Mouse (Mus musculus) midbrain, embryonic 10.5 days (tissue): ENCODE results near the gene Supt3. TPM values are rescaled to one million over a fixed set of nuclear protein-coding genes. Genes with fewer than 3 reads are reported as not detected.

Experiments used
- DNase-seq: peaks from one replicate; pipeline ENCODE4 v3.0.0-alpha.2; 2017; ENCODE audit warnings: low spot score
- H3K27ac ChIP-seq: fragments of 300-500 bp; sonication (generic); replicated peaks from 2 replicates; pipeline ENCODE4 v1.5.1; 2016; ENCODE audit warnings: mild to moderate bottlenecking
- H3K27me3 ChIP-seq: fragments of 300-500 bp; sonication (generic); 2 replicates; pipeline ENCODE4 v1.6.1; 2016; ENCODE audit warnings: low read depth, mild to moderate bottlenecking; ENCODE audit not compliant: poor library complexity, severe bottlenecking
- H3K36me3 ChIP-seq: fragments of 300-500 bp; sonication (generic); 2 replicates; pipeline ENCODE4 v1.6.1; 2016; ENCODE audit warnings: mild to moderate bottlenecking, moderate library complexity
- H3K4me1 ChIP-seq: fragments of 300-500 bp; sonication (generic); 2 replicates; pipeline ENCODE4 v1.6.1; 2016
- H3K4me3 ChIP-seq: fragments of 300-500 bp; sonication (generic); 2 replicates; pipeline ENCODE4 v1.5.1; 2016; ENCODE audit warnings: mild to moderate bottlenecking, moderate library complexity
- H3K9me3 ChIP-seq: fragments of 300-500 bp; sonication (generic); replicated peaks from 2 replicates; pipeline ENCODE4 v1.6.1; 2016; ENCODE audit warnings: mild to moderate bottlenecking
- WGBS: fragments of 180-500 bp; shearing (Covaris S2); methylation state at CpG from one replicate; pipeline ENCODE4 v1.1.7; 2016; 5-methylcytosine and 5-hydroxymethylcytosine counted together
- polyA plus RNA-seq: library from polyadenylated mRNA; unstranded; fragments of >200 nt; fragmentation: Nextera tagmentation; extraction: Ambion mirVana; gene quantifications from 2 replicates; pipeline ENCODE4 v1.2.1, GENCODE M21; 2016

Supt3 gene
- polyA plus RNA-seq, 1 experiment from 2014 or later, result 23.4 TPM

DNA sequence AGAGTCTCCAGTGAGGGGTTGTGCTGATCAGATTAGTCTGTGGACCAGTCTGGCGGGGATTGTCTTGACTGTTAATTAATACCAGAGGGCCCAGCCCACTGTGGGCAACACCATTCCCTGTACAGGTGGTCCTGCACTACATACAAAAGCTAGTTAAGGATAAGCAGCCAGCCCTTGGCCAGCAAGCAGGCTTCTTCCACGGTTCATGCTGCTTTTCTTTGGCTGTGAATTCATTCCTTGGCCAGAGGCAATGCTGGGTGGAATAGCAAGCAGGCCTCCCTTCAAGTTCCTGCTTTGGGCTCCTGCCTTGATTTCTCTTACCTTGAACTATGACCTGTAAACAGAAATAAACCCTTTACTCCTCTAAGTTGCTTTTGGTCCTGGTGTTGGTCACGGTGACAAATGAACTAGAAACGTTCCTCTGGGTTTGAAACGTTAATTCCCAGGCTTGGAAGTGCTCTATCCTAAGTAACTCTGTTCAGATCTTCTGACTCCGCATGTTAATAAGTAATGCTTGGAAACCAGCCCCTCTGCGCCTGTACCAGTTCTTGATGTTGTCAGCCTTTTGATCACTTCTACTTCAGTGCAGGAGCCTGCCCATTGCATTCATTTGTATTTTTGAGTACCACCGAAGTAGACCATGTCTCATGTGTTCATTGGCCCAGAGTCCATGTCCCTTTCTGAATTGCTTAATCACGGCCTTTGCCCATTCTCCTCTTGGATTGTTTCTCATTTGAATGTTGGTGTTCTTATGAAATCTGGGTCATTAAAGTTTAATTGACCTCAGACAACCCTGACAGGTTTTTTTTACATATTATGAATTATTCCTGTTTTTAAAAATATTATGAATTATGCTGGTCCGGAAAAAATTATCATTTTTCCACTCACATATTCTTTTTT is 356.8 kb downstream of the Supt3 start:
- no peak overlapping the region for H3K4me3 ChIP-seq
- H3K27me3 ChIP-seq, result no peaks in the 10 kb centered on the region
- H3K9me3 ChIP-seq, result no peaks in the 10 kb centered on the region
- DNase-seq, result no peak
- 92% methylated on average over 10 of the region's 10 CpGs for WGBS
- no peak overlapping the region for H3K27ac ChIP-seq
- no peaks in the 10 kb centered on the region for H3K36me3 ChIP-seq
- no peaks in the 10 kb centered on the region for H3K4me1 ChIP-seq

DNA sequence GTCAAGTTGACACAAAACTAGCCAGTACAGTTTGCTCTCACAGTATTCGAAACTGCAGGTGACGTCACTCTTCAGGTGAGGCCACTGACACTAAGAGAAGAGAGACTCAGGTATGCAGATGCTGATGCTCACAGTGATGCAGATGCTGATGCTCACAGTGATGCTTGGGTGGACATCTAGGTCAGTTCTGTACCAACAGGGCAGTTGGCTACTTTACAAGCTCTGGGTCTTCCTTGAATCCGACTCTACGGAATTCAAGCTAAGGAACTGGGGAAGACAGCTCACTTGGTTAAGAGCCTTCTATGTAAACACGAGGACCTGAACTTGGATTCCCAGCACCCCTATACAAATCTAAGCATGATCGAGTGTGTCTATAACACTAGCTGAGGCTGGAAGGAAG is 359.5 kb downstream of the Supt3 start:
- 92% methylated on average over 6 of the region's 6 CpGs for WGBS
- Histone ChIP-seq H3K4me1 (no peaks in the 10 kb centered on the region), H3K36me3 (no peaks in the 10 kb centered on the region), H3K9me3 (no peaks in the 10 kb centered on the region), H3K27me3 (no peaks in the 10 kb centered on the region), H3K27ac (no peak overlapping the region), H3K4me3 (no peak overlapping the region)
- no peak for DNase-seq

DNA sequence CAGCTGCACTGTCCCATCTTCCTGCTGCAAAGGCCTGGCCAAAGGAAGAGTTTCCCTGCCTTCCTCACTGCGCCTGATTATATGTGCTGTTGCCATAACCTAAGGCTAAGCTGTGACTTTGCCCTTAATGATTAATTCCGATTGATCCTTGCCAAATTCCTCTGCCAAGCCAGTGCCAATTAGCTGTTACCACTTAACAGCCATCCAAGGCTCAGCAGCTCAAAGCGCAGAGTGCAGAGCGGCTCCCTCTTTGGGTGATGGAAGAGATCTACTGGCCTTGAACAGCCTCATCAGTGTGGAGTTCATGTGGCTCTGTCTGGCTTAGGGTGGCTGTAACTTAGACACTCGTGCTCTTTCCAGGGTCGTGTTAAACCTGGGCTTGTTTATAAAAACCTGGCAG is 366.1 kb downstream of the Supt3 start:
- Histone ChIP-seq H3K9me3 (no peaks in the 10 kb centered on the region), H3K27ac (no peak overlapping the region), H3K4me3 (no peak overlapping the region), H3K4me1 (no peaks in the 10 kb centered on the region), H3K27me3 (no peaks in the 10 kb centered on the region), H3K36me3 (no peaks in the 10 kb centered on the region)
- 80% methylated on average over 6 of the region's 6 CpGs for WGBS
- no peak for DNase-seq

DNA sequence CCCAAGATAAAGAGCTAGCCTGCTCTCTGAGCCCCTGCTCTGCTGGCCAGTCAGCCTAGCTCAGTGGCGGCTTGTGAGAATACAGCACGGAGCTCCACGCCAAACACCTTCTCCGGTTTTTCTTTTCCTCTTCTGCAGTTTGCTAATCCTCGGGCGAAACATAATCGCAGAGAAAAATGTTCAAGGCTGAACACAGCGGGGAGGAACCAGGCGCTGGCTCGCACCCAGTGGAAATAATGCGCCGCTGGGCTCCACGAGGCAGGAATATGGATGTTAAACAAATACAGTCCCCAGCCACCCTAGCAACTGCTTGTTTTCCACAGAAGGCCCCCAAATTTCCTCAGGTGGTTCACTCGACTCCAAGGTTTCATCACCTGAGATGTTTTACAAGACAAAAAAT is 367.7 kb downstream of the Supt3 start:
- H3K4me3 ChIP-seq, result no peak overlapping the region
- H3K36me3 ChIP-seq, result no peaks in the 10 kb centered on the region
- H3K4me1 ChIP-seq, result no peaks in the 10 kb centered on the region
- 91% methylated on average over 14 of the region's 14 CpGs for WGBS
- no peak overlapping the region for H3K27ac ChIP-seq
- H3K27me3 ChIP-seq, result no peaks in the 10 kb centered on the region
- DNase-seq, result no peak
- no peaks in the 10 kb centered on the region for H3K9me3 ChIP-seq

DNA sequence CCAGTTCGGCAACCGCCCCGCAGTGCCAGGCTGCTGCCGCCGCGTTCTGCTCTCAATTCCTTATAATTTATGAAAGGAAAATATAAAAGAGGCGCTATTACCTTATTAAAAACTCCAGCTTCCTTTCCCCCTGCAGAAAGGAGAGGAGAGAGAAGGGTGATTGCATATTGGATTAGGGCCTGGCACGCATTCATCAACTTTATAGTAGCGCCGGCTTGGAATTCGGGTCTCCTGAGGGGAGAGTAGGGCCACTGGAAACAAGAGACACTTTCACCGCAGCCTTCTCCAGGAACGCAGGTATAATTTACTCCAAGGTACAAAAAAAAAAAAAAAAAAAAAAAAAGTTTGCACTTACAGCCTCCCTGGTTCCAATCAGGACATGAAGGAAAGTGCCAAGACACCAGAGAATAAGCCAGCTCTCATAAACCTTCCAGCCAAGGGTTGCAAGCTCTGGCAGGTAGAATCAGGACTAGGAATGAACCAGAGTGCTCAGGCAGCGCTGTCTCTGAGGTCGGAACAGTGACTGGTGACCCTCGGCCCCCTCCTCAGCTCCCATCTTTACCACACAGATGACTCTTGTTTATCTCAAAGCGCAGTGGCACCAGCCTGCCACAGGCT is 374.5 kb downstream of the Supt3 start:
- WGBS, result 87% methylated on average over 17 of the region's 17 CpGs
- H3K4me3 ChIP-seq, result no peak overlapping the region
- no peak for DNase-seq

DNA sequence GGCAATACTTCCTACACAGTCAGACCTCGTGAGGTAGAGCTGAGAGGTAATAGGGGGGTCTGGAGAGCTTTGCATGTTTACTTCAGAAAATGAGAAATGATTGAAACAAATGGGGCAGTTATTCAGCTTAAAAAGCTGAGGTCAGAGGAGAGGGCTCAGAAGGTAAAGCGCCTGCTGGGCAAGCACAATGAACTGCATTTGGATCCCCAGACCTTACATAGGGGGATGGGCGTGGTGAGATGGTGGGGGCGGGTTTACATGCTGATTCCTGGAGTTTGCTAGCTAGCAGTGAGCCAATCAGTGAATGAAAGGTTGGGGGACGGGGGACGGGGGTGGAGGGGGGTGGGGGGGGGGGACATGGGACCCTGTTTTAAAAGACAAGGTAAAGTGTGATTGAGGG is 376.8 kb downstream of the Supt3 start:
- peak; percentile 17 for DNase-seq
- WGBS, result 17% methylated on average over 5 of the region's 6 CpGs

More for the DNA sequence above, 374.5 kb downstream of the Supt3 start:
- no peaks in the 10 kb centered on the region for H3K9me3 ChIP-seq
- peaks cover 19% of the 10 kb centered on the region for H3K4me1 ChIP-seq
- H3K27me3 ChIP-seq, result peaks cover 3% of the 10 kb centered on the region
- H3K27ac ChIP-seq, result no peak overlapping the region
- no peaks in the 10 kb centered on the region for H3K36me3 ChIP-seq

DNA sequence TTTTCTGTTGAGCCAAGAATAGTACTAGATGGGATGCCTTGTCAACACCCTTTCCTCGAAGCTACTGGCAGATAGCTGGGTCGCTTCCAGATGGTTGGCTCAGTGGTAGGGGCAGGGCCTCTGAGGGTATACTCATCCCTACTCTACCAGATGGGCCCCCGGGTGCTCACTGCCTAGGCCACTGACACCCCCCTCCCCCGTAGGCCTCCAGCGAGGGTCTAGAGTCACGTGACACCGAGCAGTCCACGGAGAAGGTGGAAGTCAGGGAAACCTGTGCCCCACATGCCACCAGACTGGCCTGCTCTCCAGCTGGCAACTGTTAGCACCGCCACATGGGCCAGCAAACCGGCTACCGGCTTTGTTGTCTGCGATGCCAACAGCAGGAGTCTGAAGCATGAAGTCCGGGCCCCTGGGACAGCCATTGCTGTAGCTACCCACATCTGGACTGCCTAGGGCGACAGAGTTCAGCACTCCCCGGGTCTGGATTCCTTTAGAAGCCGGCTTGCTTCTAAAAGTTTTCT is 381.3 kb downstream of the Supt3 start:
- peaks cover 15% of the 10 kb centered on the region for H3K4me1 ChIP-seq
- H3K27ac ChIP-seq, result peak overlapping the region; percentile 28
- DNase-seq, result peak; percentile 17
- 72% methylated on average over 16 of the region's 16 CpGs for WGBS
- H3K36me3 ChIP-seq, result no peaks in the 10 kb centered on the region
- H3K27me3 ChIP-seq, result no peaks in the 10 kb centered on the region; the same call in 1 of the 2 replicates
- H3K9me3 ChIP-seq, result no peaks in the 10 kb centered on the region
- H3K4me3 ChIP-seq, result no peak overlapping the region

More for the DNA sequence above, 376.8 kb downstream of the Supt3 start:
- Histone ChIP-seq H3K4me1 (peaks cover 22% of the 10 kb centered on the region), H3K9me3 (no peaks in the 10 kb centered on the region), H3K36me3 (no peaks in the 10 kb centered on the region), H3K4me3 (no peak overlapping the region), H3K27me3 (peaks cover 3% of the 10 kb centered on the region), H3K27ac (no peak overlapping the region)

DNA sequence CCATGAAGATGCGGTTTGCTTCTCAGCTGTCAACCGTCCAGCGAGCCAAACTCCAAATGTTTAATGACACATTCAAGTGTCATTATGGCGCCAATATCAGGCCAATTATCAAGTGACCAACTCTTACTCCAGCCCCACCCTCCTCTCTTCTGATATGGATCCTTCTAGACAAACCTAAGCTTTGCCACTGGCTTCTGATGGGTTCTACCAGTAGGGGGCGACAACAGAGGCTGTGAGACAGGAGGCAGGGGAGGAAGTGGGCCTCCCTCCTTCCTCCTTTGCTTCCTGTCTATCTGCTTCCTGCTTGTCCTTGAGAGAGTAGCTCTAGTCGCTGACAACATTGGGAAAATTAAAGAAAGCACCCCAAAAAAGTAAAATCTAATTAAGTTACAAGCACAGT is 383.7 kb downstream of the Supt3 start:
- 87% methylated on average over 6 of the region's 6 CpGs for WGBS
- no peak for DNase-seq
- Histone ChIP-seq H3K27ac (no peak overlapping the region), H3K4me3 (no peak overlapping the region), H3K27me3 (no peaks in the 10 kb centered on the region), H3K9me3 (no peaks in the 10 kb centered on the region), H3K4me1 (peaks cover 8% of the 10 kb centered on the region), H3K36me3 (no peaks in the 10 kb centered on the region)

DNA sequence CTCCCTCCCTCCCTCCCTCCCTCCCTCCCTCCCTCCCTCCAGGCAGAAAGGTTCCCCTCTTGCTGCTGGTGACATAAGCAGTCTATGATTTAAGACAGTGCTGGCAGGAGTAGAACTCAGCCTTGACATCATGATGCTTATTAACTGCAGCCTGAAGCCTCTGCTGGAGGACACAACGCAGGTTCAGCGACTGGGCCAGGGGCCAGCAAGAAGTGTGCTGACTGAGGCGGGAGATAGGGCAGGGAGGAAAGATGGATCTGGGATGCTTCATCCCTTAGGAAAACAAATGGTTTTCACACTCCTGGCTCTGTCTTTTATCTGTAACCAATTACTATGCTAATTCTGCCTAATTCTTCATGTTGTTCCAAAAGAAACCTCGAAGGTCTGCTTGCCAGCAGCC is 388.8 kb downstream of the Supt3 start:
- DNase-seq, result no peak
- Histone ChIP-seq H3K9me3 (no peaks in the 10 kb centered on the region), H3K36me3 (no peaks in the 10 kb centered on the region), H3K4me1 (peaks cover 7% of the 10 kb centered on the region), H3K27me3 (no peaks in the 10 kb centered on the region), H3K27ac (0 out of 2 replicates have a peak overlapping the region, but pooled peaks have one; percentile 57), H3K4me3 (no peak overlapping the region)
- WGBS, result 34% methylated on average over 4 of the region's 4 CpGs

Other genes starting within 250 kb of the Supt3 start
- gene Runx2, start 37.6 kb downstream of the Supt3 start, polyA plus RNA-seq, result 0.17 and 0.24 TPM in 2 replicates